Mouse (Mus musculus) stomach, embryonic 16.5 days (tissue): ENCODE measurements around the gene Acvr2b. TPM values are rescaled to one million over a fixed set of nuclear protein-coding genes. Genes with fewer than 3 reads are reported as not detected.

ENCODE experiments used
- polyA plus RNA-seq: library from polyadenylated mRNA; unstranded; fragments of >200 nt; fragmentation: Nextera tagmentation; extraction: Ambion mirVana; gene quantifications from 2 replicates; pipeline ENCODE4 v1.2.1, GENCODE M21; 2015

Acvr2b gene
- polyA plus RNA-seq, 1 experiment from 2014 or later, result 6.8 TPM

Other genes with a start within 250 kb of the Acvr2b start
- gene Acaa1b, start 245.0 kb upstream of the Acvr2b start, polyA plus RNA-seq, result 1.7 and 2.3 TPM in 2 replicates
- not detected in 2 replicates for gene Gm47289, start 243.0 kb upstream of the Acvr2b start, polyA plus RNA-seq
- not detected in 2 replicates for gene Slc22a13, start 193.0 kb upstream of the Acvr2b start, polyA plus RNA-seq
- gene Oxsr1, start 79.7 kb upstream of the Acvr2b start, polyA plus RNA-seq, result 11.7 TPM in 2 replicates
- gene Acaa1a, start 62.4 kb upstream of the Acvr2b start, polyA plus RNA-seq, result 131 and 139 TPM in 2 replicates
- gene Myd88, start 60.7 kb upstream of the Acvr2b start, polyA plus RNA-seq, result 43.2 and 46.7 TPM in 2 replicates
- 7.0 and 8.5 TPM in 2 replicates for gene Xylb, start 44.7 kb upstream of the Acvr2b start, polyA plus RNA-seq
- gene Slc22a14, start 36.6 kb upstream of the Acvr2b start, polyA plus RNA-seq, result not detected in 2 replicates
- gene Exog, start 42.8 kb downstream of the Acvr2b start, polyA plus RNA-seq, result 21.5 and 23.2 TPM in 2 replicates
- 0.22 and 0.31 TPM in 2 replicates for gene Scn5a, start 176.9 kb downstream of the Acvr2b start, polyA plus RNA-seq